Mouse (Mus musculus): Measurements from ENCODE around the gene Cox4i2.

Gene Cox4i2

DNA sequence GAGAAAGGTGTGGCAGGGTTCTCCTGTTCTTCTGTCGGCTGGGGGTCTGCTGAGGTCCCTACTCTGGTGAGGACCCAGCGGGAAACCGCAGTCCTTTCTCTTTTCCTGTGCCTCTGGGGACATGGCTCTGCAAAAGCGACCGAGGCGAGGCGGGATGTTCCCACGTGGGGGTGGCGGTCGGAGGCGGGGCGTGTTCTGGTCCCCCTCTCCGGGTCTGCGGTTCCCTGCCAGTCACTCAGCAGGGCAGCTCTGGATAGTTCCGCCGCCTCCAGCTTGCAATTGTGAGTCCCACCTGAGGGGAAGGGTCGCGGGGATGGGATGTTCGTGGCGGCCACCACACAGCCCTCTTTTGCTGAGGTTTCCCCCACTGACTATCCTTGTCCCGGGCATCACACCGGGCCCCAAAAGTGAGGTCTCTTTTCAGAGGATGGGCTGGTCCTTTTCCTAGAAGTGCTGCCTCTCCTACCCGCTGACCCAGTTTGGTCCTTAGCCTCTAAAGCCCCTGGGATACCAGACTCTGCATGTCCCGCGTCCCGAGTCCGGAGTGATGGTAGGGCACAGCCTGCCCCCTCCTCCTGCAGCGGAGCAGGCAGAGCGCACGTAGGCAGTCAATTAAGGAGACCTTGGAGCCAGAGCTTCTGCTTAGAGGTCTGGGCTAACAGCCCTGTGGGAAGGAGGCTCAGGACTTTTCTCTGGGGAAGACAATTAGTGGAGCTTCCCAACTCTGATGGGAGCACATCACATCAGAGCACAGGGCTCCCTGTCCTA, at the start of gene Cox4i2:
TSS of gene Cox4i2 (plus strand) at position 230 of the 768 bp plus-strand sequence.
- DNase-seq = no peak

DNA sequence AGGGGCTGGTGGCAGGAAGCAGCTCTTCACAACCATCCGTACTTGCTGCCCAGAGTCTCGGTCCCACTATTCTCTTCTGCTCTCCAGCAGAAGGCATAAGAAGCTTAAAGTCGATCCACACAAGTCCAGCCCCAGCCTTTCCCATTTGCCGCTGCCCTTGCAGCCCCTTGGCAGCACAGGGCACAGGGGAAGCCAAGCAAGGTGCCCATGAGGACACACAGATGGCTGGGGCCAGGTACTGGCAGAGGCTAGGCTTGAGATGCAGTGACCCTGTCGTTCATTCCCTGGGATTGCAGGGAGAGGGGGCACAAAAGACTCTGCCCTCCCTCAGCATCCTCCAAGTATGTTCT, 49.7 kb upstream of the Cox4i2 start:
- DNase-seq = no peak

GRCm38 (mm10) chr2:152704811-152705370, 49.1 kb upstream of the Cox4i2 start:
- no peak for DNase-seq

DNA sequence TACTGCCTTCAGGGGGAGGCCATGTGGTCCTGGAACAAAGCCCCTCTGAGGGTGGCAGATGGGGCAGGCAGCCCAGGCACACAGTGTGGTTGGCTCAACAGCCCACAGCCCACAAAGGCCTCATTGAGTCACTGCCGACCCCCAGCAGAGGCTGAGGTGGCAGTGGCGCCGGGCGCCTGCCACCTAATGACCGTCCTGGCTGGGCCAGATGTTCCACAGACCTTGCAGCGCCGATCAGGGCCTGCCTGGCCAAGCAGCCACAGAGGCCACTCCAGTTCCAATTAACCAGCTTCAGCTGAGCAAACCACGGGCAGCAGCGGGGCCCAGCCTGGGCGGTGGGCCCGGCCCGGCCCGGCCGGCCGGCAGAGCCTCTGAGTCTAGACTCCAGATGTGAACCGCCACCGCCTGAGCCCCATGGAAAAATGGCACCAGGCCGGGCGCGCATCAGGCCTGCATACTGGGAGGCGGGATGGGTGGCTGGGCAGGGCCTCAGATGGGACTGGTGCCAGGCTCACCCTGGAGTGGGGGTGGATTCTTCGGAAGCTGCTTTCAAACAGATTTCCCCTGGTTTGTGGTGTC, 47.9 kb upstream of the Cox4i2 start:
- no peak for DNase-seq

DNA sequence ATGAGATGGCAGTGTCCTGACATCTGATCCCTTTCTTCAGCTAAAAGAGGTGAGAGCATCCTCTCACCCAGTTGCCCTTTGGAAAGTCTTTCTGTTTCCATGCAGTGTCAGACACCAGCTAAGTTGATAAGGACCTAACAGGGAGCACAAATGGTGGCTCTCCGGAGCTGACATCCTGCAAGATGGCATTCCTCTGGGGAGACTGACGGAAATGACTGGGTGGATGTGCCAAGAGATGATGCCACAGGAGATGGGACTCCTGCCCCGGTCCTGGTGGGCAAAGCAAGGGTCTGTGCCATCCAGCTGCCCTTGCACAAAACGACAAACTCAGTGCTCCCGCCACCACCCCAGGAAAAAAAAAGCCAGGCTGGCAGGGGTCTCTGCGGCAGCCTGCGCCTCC, 46.8 kb upstream of the Cox4i2 start:
- DNase-seq = no peak

- peak; percentile 29 to 32 for DNase-seq
Observed at GRCm38 (mm10) chr2:152707627-152708026, 46.3 kb upstream of the Cox4i2 start.

DNA sequence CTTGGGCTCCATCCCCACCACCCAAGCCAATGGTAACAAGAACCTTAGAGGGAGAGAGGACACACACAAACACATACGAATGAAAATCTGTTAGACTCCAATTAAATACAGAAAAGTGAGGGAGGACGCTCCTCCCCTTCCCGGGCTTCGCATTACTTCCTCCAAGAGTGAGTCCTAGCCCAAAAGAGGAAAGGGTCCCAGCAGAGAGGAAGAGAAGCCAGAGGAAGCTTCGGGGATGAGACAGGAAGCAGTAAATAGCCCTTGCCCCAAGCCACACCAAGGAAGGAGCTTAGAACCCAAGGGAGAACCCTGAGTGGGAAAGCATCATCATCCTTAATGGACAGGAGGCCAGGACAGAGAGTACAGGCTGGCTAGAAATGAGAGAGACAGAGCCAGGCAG, 44.9 kb upstream of the Cox4i2 start:
- DNase-seq = no peak

DNA sequence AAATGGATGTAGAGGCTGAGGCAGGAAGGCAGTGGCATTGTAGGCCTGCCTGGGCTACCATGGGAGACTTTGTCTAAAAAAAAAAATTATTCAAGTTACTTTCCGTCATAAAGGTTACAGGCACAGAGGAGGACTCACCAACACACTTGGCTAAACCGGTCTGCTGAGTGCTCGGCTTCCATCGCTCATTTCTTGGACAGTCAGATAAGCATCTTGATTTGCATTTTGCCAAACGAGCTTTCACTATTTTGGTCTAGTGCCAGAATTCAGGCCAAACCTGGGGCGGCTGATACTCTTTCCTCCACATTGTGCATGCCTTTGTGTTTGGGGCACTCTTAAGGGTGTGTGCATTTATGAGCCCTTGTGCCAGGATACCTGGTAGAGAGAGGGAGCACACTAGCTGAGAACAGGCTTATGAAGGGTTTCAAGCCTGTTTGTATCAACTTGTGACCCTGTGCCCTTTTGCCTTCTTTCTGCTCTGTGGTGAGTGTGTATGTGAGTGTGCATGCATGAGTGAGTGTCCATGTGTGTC, 37.7 kb upstream of the Cox4i2 start:
- no peak for DNase-seq

DNA sequence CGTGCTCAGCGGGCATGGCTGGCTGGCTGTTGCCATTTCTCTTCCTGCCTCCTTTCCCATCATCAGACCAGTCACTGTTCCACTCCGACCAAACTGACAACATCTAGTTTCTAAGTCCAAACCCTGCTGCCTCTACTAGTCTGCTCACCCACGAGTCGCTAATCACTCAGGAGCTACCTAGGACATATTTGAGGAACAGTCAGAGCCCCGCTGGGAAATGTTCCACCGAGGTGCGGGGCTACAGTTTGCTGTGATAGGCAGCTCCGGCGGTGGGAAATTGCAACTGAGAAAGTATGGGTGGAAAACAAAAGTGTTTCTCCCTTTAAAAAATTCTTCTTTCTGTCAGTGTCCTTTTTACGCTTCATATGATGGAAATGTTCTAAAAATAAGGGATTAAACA, 36.3 kb upstream of the Cox4i2 start:
- DNase-seq = no peak

GRCm38 (mm10) chr2:152718076-152718475, 35.9 kb upstream of the Cox4i2 start:
- no peak for DNase-seq

GRCm38 (mm10) chr2:152723651-152724331, 30.2 kb upstream of the Cox4i2 start:
- no peak for DNase-seq

DNA sequence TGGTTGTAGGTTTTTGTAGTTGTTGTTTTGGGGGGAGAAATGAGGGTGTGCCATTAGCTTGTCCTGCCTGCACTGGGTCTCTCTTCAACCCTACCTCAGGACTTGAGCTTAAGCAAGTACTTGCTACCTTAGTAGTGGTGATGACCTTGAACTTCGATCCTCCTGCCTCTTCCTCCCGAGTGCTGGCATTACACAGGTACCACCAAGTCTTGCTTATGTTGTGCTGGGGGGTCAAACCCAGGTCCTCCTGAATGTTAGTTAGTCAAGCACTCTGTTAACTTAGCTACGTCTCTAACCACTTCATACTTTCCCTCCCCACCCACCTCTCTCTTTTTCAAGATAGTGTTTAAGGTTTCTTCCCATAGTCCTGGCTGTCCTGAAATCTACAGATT, 29.6 kb upstream of the Cox4i2 start:
- DNase-seq = no peak

- no peak for DNase-seq
Observed at GRCm38 (mm10) chr2:152725178-152725750, 28.7 kb upstream of the Cox4i2 start.

- DNase-seq = no peak
Observed at GRCm38 (mm10) chr2:152726213-152726612, 27.8 kb upstream of the Cox4i2 start.

DNA sequence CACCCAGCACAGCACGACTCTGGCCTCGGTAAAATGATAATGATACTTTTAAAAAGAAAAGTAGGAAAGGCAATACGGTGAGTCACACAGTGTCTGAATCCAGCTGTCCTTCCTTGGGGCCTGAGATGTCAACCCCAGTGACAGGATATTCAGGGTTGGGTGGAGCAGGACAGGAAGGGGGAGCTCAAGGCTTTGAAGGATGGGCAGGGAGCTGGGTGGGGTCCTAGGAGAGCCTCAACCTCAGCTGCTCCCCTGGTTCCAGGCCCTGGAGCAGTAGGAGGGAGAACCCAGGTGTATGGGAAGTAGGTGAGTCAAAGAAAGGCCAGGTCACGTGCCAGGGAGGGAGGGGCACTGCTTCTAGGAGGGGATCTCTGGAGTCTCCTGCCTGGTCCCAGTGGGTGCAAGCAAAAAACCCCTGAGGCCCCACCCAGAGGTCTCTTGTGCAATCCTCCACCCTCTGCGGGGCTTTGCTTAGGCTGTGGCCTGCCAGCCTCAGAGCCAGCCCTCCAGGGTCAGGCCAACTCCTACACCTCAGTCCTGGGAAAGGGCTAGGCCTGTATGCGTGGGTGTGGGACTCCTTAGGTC, 27.1 kb upstream of the Cox4i2 start:
- DNase-seq = no peak

GRCm38 (mm10) chr2:152727795-152728510, 26.0 kb upstream of the Cox4i2 start:
- no peak for DNase-seq

DNA sequence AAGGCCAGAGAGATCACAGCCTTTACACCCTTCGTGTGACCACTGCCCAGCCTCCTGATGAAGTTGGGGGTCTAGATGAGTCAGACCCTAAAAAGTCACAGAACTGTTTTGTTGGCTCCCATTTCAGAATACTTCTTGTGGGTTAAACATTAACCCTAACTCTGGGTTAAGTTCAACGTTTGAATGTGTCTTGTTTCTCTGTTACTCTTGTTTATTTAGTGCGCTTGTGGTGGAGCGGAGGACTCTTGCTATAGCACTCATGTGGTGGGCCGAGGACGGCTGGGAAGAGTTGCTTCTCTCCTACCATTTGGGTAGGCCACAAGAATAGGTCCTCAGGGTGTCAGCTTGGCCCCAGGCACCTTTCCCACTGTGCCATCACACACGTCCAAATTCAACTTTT, 25.4 kb upstream of the Cox4i2 start:
- DNase-seq = no peak

DNA sequence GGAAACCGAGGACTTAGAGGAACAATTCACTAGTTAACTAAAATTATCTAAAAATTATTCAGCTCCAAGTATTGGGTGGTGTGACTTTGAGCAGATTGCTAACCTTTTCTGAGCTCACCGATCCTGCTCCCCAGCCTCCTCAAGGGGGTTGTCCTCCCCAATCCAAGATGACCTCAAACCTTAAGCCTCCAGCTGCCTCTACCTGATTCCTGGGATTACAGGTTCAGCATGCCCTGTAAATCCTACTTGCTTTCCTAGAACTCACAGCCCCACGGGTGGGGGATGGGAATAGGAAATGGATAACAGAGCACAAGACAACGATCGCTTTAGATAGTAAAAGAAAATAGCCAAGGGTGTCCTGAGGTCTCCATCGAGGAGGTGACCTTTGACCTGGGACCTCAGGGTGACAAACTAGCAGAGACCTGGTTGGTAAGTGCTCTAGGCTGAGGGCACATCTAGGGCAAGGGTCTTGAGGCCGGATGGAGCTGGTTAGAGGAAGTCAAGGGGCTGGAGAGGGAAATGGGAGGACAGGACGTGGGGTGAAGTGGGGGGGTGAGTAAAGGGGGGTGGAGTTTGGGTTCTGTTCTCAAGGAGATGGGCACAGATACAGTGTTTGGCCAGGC, 24.8 kb upstream of the Cox4i2 start:
- no peak for DNase-seq

DNA sequence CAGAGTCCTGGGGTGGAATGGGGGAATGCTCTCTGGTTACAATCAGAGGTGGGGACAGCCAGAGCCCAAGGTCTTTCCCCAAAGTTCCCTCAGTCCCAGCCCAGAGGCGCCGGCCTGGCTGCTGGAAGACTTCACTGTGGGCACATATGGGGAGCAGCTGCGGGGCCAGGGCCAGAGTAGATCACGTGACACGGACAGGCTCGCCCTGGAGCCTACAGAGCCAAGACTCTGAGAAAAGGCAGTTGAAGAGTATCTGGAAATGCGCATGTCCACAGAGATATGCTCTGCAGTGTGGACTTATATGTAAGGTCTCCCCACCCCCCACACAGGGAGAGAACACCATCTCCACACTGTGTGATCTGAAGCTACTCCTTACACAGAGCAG, 24.3 kb upstream of the Cox4i2 start:
- no peak for DNase-seq

DNA sequence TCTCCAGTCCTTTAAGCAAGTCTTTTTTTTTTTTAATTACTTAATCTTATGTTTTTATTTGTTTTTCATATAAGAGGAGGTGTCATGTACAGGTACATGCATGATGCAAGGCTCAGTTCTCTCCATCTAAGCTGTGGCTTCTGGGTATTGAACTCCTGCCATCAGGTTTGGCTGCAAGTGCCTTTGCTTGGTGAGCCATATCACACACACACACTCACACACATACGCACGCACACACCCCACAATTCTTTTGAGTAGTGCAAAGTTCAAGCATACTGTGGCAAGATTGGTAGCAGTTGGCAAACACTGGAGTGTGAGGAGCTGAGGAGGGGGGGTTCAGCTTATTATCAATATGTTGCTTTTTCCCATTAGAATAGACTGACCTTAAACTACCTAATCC, 20.8 kb upstream of the Cox4i2 start:
- no peak for DNase-seq

GRCm38 (mm10) chr2:152734501-152734900, 19.5 kb upstream of the Cox4i2 start:
- DNase-seq = no peak

DNA sequence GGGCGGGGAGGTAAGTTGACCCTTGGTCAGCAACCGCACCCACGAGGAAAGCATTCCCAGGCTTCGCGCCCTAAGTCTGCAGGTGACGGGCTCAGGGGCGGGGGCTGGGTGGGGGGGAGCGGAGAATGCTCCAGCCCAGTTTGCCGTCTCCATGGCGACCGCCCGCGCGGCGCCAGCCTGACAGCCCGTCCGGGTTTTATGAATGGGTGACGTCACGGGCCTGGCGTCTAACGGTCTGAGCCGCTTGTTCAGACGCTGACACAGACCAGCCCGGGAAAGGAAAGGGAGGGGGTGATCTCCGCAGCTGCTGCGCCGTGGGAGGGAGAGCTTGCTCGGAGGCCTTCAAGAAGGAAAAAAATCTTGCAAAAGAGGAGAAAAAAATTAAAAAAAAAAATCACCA, 19.0 kb upstream of the Cox4i2 start:
- peak; percentile 46 to 57 for DNase-seq
